Mouse (Mus musculus) cerebellum, adult 9-11 months (tissue): ENCODE results near the gene Dtx2.

Experiments used
- DNase-seq: peaks from one replicate; pipeline ENCODE4 v3.0.0; 2022

Dtx2 gene

GRCm38 (mm10) chr5:135975893-135976668 is 18.5 kb upstream of the Dtx2 start:
- DNase-seq = no peak

DNA sequence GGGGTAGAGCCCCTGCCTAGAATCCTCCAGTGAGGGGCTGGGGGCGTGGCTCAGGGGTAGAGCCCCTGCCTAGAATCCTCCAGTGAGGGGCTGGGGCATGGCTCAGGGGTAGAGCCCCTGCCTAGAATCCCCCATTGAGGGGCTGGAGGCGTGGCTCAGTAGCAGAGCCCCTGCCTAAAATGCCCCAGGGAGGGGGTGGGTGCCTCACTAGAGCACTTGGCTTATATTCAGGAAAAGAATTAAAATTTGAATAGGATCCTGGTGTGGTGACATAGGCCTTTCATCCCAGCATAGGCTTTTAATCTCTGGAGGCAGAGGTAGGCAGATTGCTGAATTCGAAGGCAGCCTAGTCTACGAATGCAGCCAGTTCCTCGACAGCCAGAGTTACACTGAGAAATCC is 15.2 kb upstream of the Dtx2 start:
- DNase-seq = no peak

DNA sequence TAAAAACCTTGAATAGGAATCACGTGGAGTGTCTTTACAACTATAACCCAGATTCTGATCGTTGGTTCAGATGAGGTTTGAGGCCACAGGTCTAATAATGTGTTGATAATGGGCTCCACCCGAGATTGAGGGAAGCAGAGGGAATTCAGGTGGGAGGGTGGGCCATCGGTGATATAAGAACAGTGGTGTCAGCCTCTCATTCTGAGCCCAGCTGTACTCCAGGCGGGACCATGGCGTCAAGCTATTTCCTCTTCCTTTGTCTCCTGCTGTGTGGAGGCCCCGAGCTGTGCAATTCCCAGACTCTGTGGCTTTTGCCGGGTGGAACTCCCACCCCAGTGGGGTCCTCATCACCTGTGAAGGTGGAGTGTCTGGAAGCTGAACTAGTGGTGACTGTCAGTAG is 14.7 kb upstream of the Dtx2 start, which contains the start of gene Zp3:
Gene Zp3, plus strand, starts transcription at position 196 of the 400 bp plus-strand sequence.
- no peak for DNase-seq

DNA sequence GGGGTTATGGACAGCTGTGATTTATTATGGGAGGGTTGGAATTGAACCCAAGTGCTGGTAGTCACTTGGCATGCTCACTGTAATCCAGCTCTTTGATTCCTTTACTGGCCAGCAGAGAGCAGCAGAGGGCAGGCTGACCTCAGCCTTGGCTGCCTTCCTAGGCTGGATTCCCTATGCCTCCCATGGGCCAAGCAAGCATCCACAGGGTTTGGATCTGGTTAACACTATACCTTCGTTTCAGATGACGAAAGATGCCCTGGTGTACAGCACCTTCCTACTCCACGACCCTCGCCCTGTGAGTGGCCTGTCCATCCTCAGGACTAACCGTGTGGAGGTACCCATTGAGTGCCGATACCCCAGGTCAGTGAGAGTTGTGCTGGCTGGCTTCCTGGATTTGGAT is 12.2 kb upstream of the Dtx2 start:
- peak; percentile 69 for DNase-seq

DNA sequence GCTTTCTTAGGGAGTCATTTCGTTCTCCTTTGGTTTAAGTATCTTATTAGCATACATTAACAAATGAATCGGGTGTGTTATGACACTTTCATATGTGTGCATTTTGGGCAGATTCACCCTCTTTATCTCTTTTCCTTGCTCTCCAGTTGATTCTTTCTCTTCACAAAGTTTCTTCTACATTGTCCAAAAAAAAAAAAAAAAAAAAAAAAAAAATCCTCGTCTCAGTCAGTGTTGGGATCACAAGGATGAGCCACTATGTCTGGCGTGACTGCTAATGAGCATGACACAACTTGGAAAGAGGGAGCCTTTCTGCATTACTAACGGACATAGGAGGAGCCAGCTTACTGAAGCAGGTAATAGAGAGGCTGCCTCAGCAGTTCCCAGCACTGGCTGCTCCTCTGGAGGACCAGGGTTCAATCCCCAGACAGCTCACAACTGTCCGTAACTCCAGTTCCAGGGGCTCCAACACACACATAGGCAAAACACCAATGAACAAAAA is 10.0 kb upstream of the Dtx2 start:
- DNase-seq = no peak

DNA sequence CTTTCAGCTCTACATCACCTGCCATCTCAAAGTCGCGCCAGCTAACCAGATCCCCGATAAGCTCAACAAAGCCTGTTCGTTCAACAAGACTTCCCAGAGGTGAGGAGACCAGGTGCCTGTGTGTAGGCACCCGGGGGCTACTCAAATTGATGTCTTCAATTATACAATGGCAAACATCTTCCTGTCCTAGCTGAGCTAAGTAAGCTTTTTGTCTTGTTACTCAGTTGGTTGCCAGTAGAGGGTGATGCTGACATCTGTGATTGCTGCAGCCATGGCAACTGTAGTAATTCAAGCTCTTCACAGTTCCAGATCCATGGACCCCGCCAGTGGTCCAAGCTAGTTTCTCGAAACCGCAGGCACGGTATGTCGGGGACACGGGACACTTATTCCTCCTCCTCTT is 7.4 kb upstream of the Dtx2 start:
- DNase-seq = no peak

- no peak for DNase-seq
These were observed 4.0 kb upstream of the Dtx2 start for GRCm38 (mm10) chr5:135990601-135991000.

DNA sequence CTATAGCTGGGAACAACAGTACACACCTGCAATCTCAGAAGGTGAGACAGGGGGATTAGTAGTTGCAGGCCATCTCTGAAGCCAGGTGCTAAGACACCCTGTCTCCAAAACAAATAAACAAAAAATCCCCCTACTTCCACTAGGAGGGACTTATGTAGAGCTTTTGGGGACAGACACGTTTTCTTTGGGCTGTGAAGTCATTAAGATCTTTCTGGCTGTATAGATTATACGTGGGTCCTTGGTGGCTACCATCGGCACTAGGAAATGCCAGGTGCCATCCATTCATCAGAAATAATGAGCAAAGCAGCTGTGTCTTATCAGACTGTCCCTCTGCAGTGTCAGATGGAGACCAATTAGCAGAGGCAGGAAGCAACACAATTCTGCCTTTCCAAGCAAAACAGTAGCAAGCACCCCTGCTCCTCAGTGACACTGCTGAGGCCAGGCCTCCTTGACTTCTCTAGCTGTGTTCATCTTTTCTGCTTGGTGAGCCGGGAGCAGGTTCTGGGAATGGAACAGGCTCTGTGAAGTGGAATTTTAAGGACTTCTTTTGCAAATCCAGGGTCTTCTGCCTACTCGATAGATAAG is 1.1 kb upstream of the Dtx2 start:
- no peak for DNase-seq

GRCm38 (mm10) chr5:135994335-135994724 is 270 bp upstream of the Dtx2 start:
- no peak for DNase-seq

- DNase-seq = no peak
These were observed 1.6 kb downstream of the Dtx2 start for GRCm38 (mm10) chr5:135996162-135996561.

- no peak for DNase-seq
These were observed 6.6 kb downstream of the Dtx2 start for GRCm38 (mm10) chr5:136001222-136001621.

- DNase-seq = no peak
These were observed 7.7 kb downstream of the Dtx2 start for GRCm38 (mm10) chr5:136002325-136002724.

GRCm38 (mm10) chr5:136002751-136003151 is 8.2 kb downstream of the Dtx2 start:
- no peak for DNase-seq

DNA sequence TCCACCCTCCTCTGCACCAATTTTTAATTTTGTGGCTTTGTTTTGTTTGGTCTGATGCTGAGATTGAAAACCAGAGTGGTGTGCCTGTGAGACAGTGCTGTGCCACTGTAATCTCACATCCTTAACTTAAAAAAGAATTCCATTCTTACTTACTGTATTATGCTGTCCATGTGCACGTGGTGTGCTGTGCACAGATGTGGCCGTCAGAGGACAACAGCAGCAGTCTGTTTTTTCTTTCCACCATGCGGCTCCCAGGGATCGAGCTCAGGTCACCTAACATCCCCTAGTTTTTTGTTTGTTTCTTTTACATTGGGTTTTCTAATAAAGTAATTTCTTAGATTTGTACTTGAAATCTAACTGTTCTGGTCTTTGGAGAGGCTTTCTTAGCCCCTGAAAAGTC is 9.9 kb downstream of the Dtx2 start:
- DNase-seq = no peak

- DNase-seq = no peak
These were observed 13.1 kb downstream of the Dtx2 start for GRCm38 (mm10) chr5:136007745-136008144.

GRCm38 (mm10) chr5:136014877-136015276 is 20.3 kb downstream of the Dtx2 start:
- DNase-seq = no peak

DNA sequence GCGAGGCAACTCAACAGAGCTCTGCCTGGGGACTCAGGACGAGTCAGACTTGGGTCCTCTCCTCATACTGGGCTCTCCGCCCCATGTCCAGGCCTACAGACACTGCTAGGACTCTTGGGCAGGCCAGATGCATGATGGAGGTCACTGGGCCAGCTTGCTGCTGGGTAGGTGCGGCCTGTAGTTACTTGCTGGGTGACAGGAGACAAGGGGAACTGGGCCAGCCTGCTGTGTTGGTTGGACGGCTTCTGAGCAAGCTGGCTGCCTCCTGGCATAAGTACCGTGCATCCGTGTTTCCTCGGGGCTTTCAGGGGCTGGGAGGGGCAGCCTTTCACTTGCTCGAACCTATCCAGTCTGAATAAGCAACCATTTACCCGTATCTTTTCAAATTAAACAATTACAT is 21.0 kb downstream of the Dtx2 start:
- no peak for DNase-seq

DNA sequence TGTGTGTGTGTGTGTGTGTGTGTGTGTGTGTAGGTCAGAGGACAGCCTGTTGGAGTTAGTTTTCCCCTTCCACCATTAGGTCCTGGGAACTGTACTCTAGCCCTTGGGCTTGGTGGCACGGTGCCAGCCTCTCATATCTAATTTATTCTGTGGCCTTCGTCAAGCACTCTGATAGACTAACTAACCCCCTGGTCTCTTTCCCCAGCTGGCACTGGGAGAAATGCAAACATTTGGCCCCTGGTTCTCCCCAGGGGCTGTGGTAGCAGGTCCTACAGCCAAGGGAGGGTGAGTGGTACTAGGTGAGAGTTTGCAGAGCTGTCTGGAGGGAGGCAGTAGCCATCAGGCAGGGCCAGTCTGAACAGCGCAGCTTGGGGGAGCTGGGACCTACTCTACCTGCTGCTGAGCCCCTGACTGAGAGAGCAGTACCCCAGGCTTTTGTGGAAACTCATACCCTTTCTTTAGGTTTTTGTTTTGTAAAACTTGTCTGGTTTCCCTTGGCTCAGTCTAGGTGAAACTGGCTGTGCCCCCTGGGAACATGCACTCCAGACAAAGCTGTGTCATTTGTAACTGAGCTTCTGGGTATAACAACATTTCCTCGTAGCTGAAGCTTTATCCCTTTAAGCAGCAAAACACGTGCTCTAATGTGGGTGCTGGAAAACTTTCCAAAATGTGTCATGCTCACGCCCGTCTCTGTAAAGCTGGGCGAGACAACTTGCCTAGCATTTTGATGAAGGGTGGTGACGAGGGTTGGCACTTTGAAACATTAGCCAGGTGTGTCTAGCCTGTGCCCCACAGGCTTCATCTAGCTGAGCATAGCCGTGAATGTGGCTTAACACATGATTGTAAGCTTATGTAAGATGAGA is 21.6 kb downstream of the Dtx2 start:
- no peak for DNase-seq

DNA sequence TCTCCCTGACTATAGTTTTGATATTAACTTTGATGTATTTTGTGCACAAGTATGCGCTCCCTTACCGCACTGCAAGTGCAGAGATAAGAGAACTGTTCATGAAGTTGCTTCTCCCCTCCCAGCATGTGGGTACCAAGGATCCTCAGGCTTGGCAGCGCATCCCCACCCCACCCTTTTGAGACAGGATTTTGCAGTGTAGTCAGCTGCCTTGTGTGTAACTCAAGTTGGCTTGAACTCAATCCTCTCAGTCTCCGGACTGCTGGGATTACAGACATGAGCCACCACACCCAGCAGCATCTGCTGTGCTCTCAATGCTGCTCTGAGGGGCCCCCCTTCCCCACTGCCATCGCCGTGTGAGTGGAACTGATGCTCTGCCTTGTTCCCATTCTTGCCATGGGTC is 22.7 kb downstream of the Dtx2 start:
- no peak for DNase-seq

GRCm38 (mm10) chr5:136018726-136019125 is 24.1 kb downstream of the Dtx2 start:
- DNase-seq = no peak

- no peak for DNase-seq
These were observed 25.3 kb downstream of the Dtx2 start for GRCm38 (mm10) chr5:136019907-136020306.

- DNase-seq = peak; percentile 57
These were observed 31.1 kb downstream of the Dtx2 start for GRCm38 (mm10) chr5:136025712-136026111.

- DNase-seq = no peak
These were observed 32.3 kb downstream of the Dtx2 start for GRCm38 (mm10) chr5:136026859-136027258.
